ENCODE assay signal across 22 mouse cellular contexts in the genomic region with DNA sequence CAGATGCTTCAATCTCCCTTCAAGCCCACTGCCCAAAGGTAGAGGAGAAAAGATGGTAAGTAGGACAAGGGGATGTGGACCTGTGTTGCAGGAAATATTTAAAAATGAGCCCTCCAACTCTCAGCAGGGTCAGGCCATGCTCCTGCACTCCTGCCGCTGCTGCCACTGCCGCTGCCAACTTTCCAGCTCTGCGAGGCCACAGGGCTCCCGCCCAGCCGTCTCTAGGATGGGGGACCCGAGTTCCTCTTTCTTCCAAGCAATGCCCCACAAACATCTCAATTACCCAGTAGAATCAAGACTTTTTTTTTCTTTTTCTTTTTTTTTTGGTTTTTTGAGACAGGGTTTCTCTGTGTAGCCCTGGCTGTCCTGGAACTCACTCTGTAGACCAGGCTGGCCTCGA. TPM values are rescaled to one million over a fixed set of nuclear protein-coding genes. Genes with fewer than 3 reads are reported as not detected.
DNase-seq lines count a peak whose midpoint lies in the region; ATAC-seq and TF ChIP-seq lines count a peak whose summit lies in the region.
"Had no signal": no experiment of that assay in that cellular context is flagged by ENCODE, and none has a peak within 500 bp of the region (broad histone marks: within the 10 kb centered on the region; RNA-seq: fewer than 3 reads in every experiment).

No protein-coding gene starts in this region.

- peak; percentile 58 for DNase-seq in MEL (ENCODE audit: low read depth, low spot score)
- no peak for DNase-seq in frontal cortex, postnatal 10 days (ENCODE audit: low spot score in 2 of 2)
- no peak for DNase-seq in forebrain, embryonic 11.5 days (ENCODE audit: low spot score)
- no peak for DNase-seq in layer of hippocampus, postnatal 14 days (ENCODE audit: low spot score in 2 of 2)
- DNase-seq: adrenal gland, adult 8-10 months; adrenal gland, postnatal 14 days; adrenal gland, postnatal 36 days; cerebellum, adult 11-12 months; cerebellum, adult 2 months; cerebellum, adult 9-11 months; cerebellum, postnatal 14 days; cerebellum, postnatal 36 days had no signal

- H3K36me3 ChIP-seq in MEL (ENCODE audit: control insufficient read depth in 1 of 2, insufficient read depth in 2 of 2, low read length in 2 of 2), result no peaks in the 10 kb centered on the region
- no peaks in the 10 kb centered on the region for H3K36me3 ChIP-seq in forebrain, embryonic 11.5 days (ENCODE audit: control insufficient read depth, insufficient read depth, low read length)
- H3K36me3 ChIP-seq: embryonic facial prominence, embryonic 10.5 days; embryonic facial prominence, embryonic 12.5 days; forebrain, embryonic 12.5 days had no signal

- no peak overlapping the region for H3K27ac ChIP-seq in MEL (ENCODE audit: control insufficient read depth, low read depth, low read length)
- no peak overlapping the region for H3K27ac ChIP-seq in forebrain, embryonic 11.5 days (ENCODE audit: low read depth, low read length)
- H3K27ac ChIP-seq: embryonic facial prominence, embryonic 10.5 days; embryonic facial prominence, embryonic 12.5 days; forebrain, embryonic 12.5 days had no signal

- no peak overlapping the region for H3K4me2 ChIP-seq in forebrain, embryonic 11.5 days (ENCODE audit: low read depth, low read length, severe bottlenecking)
- H3K4me2 ChIP-seq: embryonic facial prominence, embryonic 12.5 days; forebrain, embryonic 12.5 days had no signal

- no peaks in the 10 kb centered on the region for H3K4me1 ChIP-seq in MEL (ENCODE audit: control insufficient read depth in 1 of 2, insufficient read depth in 2 of 2, low read length in 2 of 2)
- no peaks in the 10 kb centered on the region; the same call in 1 of the 2 replicates for H3K4me1 ChIP-seq in forebrain, embryonic 11.5 days (replicated peaks; ENCODE audit: control insufficient read depth, insufficient read depth, low read length)
- H3K4me1 ChIP-seq: embryonic facial prominence, embryonic 10.5 days; embryonic facial prominence, embryonic 12.5 days; forebrain, embryonic 12.5 days had no signal

- H3K9ac ChIP-seq in MEL (ENCODE audit: control insufficient read depth, low read depth, low read length, poor library complexity, severe bottlenecking), result no peak overlapping the region
- H3K9ac ChIP-seq in forebrain, embryonic 11.5 days (ENCODE audit: low read length), result no peak overlapping the region
- H3K9ac ChIP-seq: embryonic facial prominence, embryonic 12.5 days; forebrain, embryonic 12.5 days had no signal

- no peak overlapping the region for H3K4me3 ChIP-seq in MEL (ENCODE audit: control insufficient read depth in 1 of 2, insufficient read depth in 1 of 2, low read depth in 2 of 2, low read length in 2 of 2)
- no peak overlapping the region for H3K4me3 ChIP-seq in forebrain, embryonic 11.5 days (ENCODE audit: low read depth, low read length)
- H3K4me3 ChIP-seq: embryonic facial prominence, embryonic 10.5 days; embryonic facial prominence, embryonic 12.5 days; forebrain, embryonic 12.5 days had no signal

- TF ChIP-seq CTCF in MEL (IDR thresholded peaks at IDR 0.05 in 2 of 3, conservative IDR thresholded peaks at IDR 0.05 in 1 of 3; ENCODE audit: control insufficient read depth in 1 of 3, insufficient read depth in 1 of 3, low read depth in 2 of 3, low read length in 3 of 3, poor library complexity in 1 of 3, severe bottlenecking in 1 of 3), result no peak

- H3K27me3 ChIP-seq in MEL (ENCODE audit: control insufficient read depth in 1 of 2, insufficient read depth in 2 of 2, low read length in 2 of 2), result peaks cover 0 to 1% of the 10 kb centered on the region in 2 experiments; a peak in 2 of 4 replicates
- no peaks in the 10 kb centered on the region for H3K27me3 ChIP-seq in forebrain, embryonic 11.5 days (ENCODE audit: control insufficient read depth, insufficient read depth, low read length)
- H3K27me3 ChIP-seq: embryonic facial prominence, embryonic 12.5 days; forebrain, embryonic 12.5 days; Patski had no signal

- H3K79me2 ChIP-seq in MEL (ENCODE audit: control insufficient read depth, insufficient read depth, low read length, poor library complexity), result no peaks in the 10 kb centered on the region

- TF ChIP-seq EP300 in MEL (IDR thresholded peaks at IDR 0.05; ENCODE audit: low read depth in 1 of 2, low read length in 2 of 2), result no peak

- no peaks in the 10 kb centered on the region for H3K9me3 ChIP-seq in MEL (replicated peaks; ENCODE audit: insufficient read depth, low read length)
- no peaks in the 10 kb centered on the region for H3K9me3 ChIP-seq in forebrain, embryonic 11.5 days (ENCODE audit: control insufficient read depth, low read length)
- H3K9me3 ChIP-seq: embryonic facial prominence, embryonic 10.5 days; embryonic facial prominence, embryonic 12.5 days; forebrain, embryonic 12.5 days had no signal

- peak; percentile 84 for ATAC-seq in common myeloid progenitor, adult 5-6 weeks (replicated peaks; ENCODE audit: low read depth, poor library complexity, severe bottlenecking)
- peak; percentile 91 to 97 for ATAC-seq in hematopoietic stem cell, adult 5-6 weeks (replicated peaks in 1 of 2; ENCODE audit: insufficient read depth in 1 of 2, low FRiP score in 2 of 2, low TSS enrichment in 1 of 2, low read depth in 1 of 2, poor library complexity in 2 of 2, severe bottlenecking in 2 of 2)
- peak; percentile 83 for ATAC-seq in megakaryocyte progenitor cell, adult 5-6 weeks (replicated peaks; ENCODE audit: poor library complexity)
- ATAC-seq in forebrain, embryonic 11.5 days (replicated peaks; ENCODE audit: low FRiP score), result no peak
- ATAC-seq: activated CD4-positive, CD25-positive, alpha-beta regulatory T cell, adult 4 months; forebrain, embryonic 14.5 days; forebrain, embryonic 16.5 days had no signal

- no peak for TF ChIP-seq RAD21 in MEL (IDR thresholded peaks at IDR 0.05; ENCODE audit: low read depth, low read length)

- 90% methylated on average over 7 of the region's 7 CpGs for WGBS in forebrain, embryonic 11.5 days

- no peak for TF ChIP-seq POLR2A in MEL (IDR thresholded peaks at IDR 0.05; ENCODE audit: control insufficient read depth in 1 of 2, insufficient read depth in 1 of 2, low read depth in 1 of 2, low read length in 2 of 2, poor library complexity in 1 of 2)

TF ChIP-seq in MEL, 35 proteins besides CTCF, POLR2A, EP300 and RAD21:
- TF ChIP-seq KAT2A (conservative IDR thresholded peaks at IDR 0.05; ENCODE audit: low read depth, low read length) (no peak), POLR2AphosphoS2 (IDR thresholded peaks at IDR 0.05; ENCODE audit: low read length) (no peak), ZMIZ1 (IDR thresholded peaks at IDR 0.05; ENCODE audit: low read depth, low read length) (no peak), CHD2 (IDR thresholded peaks at IDR 0.05; ENCODE audit: low read length) (no peak), POLR2AphosphoS5 (IDR thresholded peaks at IDR 0.05; ENCODE audit: borderline replicate concordance, low read depth, low read length) (no peak)

RNA-seq across cellular contexts. Expression of a gene that starts 25.2 kb away (rescaled TPM):
- 13.4 and 14.0 TPM in 2 replicates for total RNA-seq in MEL (2012; rRNA removed)
- 10 to 100 TPM in 1 of 2 experiments, not detected in 1; 24.0 TPM for polyA plus RNA-seq in MEL (2012; ENCODE audit: insufficient read depth in 1 of 2, insufficient read length in 2 of 2, low read depth in 1 of 2, low replicate concordance in 2 of 2, missing spikeins in 1 of 2)
- total RNA-seq in common myeloid progenitor, adult 5-6 weeks (2017), result 15.8 and 16.1 TPM in 2 replicates
- 19.5 and 23.3 TPM in 2 replicates for total RNA-seq in hematopoietic stem cell, adult 5-6 weeks (2017)
- 21.9 and 24.0 TPM in 2 replicates for total RNA-seq in megakaryocyte progenitor cell, adult 5-6 weeks (2015)
- total RNA-seq in megakaryocyte progenitor cell, adult 5-6 weeks (2017), result 15.8 and 19.6 TPM in 2 replicates
- polyA plus RNA-seq in forebrain, embryonic 11.5 days (2014; fragmentation: Nextera tagmentation; extraction: Ambion mirVana), result 11.3 and 12.3 TPM in 2 replicates
- 10 to 100 TPM; 24.8 to 27.5 TPM for total RNA-seq in layer of hippocampus, postnatal 14 days (2021)
